Mouse (Mus musculus) midbrain, embryonic 12.5 days (tissue): ENCODE measurements around the gene Duoxa2. TPM values are rescaled to one million over a fixed set of nuclear protein-coding genes. Genes with fewer than 3 reads are reported as not detected.
A peak's percentile ranks its signal among the peaks of the same experiment; 100 is the strongest.

Experiments used
- ATAC-seq: fragments of 200-750 bp; cut with Nextera tagmentation; 2 replicates; pipeline ENCODE4 v1.8.0; 2017; ENCODE audit warnings: low read depth, moderate TSS enrichment, moderate library complexity; ENCODE audit not compliant: low FRiP score
- H3K27ac ChIP-seq: fragments of 300-500 bp; sonication (generic); replicated peaks from 2 replicates; pipeline ENCODE4 v1.5.1; 2016; ENCODE audit warnings: mild to moderate bottlenecking
- H3K27me3 ChIP-seq: fragments of 300-500 bp; sonication (generic); 2 replicates; pipeline ENCODE4 v1.6.1; 2016; ENCODE audit warnings: mild to moderate bottlenecking
- H3K36me3 ChIP-seq: fragments of 300-500 bp; sonication (generic); 2 replicates; pipeline ENCODE4 v1.6.1; 2016
- H3K4me1 ChIP-seq: fragments of 300-500 bp; sonication (generic); 2 replicates; pipeline ENCODE4 v1.6.1; 2016
- H3K4me2 ChIP-seq: fragments of 300-500 bp; sonication (generic); replicated peaks from 2 replicates; pipeline ENCODE4 v1.6.1; 2016; ENCODE audit warnings: mild to moderate bottlenecking, moderate library complexity
- H3K4me3 ChIP-seq: fragments of 300-500 bp; sonication (generic); 2 replicates; pipeline ENCODE4 v1.5.1; 2016; ENCODE audit warnings: mild to moderate bottlenecking
- H3K9ac ChIP-seq: fragments of 300-500 bp; sonication (generic); replicated peaks from 2 replicates; pipeline ENCODE4 v1.6.1; 2016; ENCODE audit warnings: mild to moderate bottlenecking, moderate library complexity
- H3K9me3 ChIP-seq: fragments of 300-500 bp; sonication (generic); 2 replicates; pipeline ENCODE4 v1.6.1; 2016; ENCODE audit warnings: mild to moderate bottlenecking
- WGBS: fragments of 180-500 bp; shearing (Covaris S2); methylation state at CpG from one replicate; pipeline ENCODE4 v1.1.7; 2016; 5-methylcytosine and 5-hydroxymethylcytosine counted together
- polyA plus RNA-seq: library from polyadenylated mRNA; unstranded; fragments of >200 nt; fragmentation: Nextera tagmentation; extraction: Ambion mirVana; gene quantifications from 2 replicates; pipeline ENCODE4 v1.2.1, GENCODE M21; 2016

The Duoxa2 gene
- not detected in 2 replicates for polyA plus RNA-seq

GRCm38 (mm10) chr2:122298596-122299490 lies at the start of gene Duoxa2:
TSS of gene Duoxa2 (plus strand) at chr2:122298900.
- Histone ChIP-seq H3K4me1 (peaks cover 41% of the 10 kb centered on the region), H3K27me3 (peaks cover 100% of the 10 kb centered on the region), H3K9me3 (no peaks in the 10 kb centered on the region), H3K4me3 (peak within 1 kb of the TSS; percentile 28), H3K36me3 (no peaks in the 10 kb centered on the region), H3K9ac (no peak within 1 kb of the TSS), H3K4me2 (peak within 1 kb of the TSS; percentile 47), H3K27ac (no peak within 1 kb of the TSS)
- under 1% methylated on average over 43 of the region's 43 CpGs for WGBS
- no peak for ATAC-seq

- no peak for ATAC-seq
- WGBS = 98% methylated on average over 5 of the region's 5 CpGs
Observed at GRCm38 (mm10) chr2:122255997-122256396, 42.7 kb upstream of the Duoxa2 start.

GRCm38 (mm10) chr2:122260729-122261128 lies 38.0 kb upstream of the Duoxa2 start:
- Histone ChIP-seq H3K9ac (no peak overlapping the region), H3K4me2 (no peak overlapping the region), H3K4me1 (peaks cover 13% of the 10 kb centered on the region), H3K4me3 (no peak overlapping the region), H3K27ac (no peak overlapping the region), H3K36me3 (no peaks in the 10 kb centered on the region), H3K9me3 (no peaks in the 10 kb centered on the region), H3K27me3 (no peaks in the 10 kb centered on the region)
- ATAC-seq = no peak
- 86% methylated on average over 5 of the region's 5 CpGs for WGBS

More at GRCm38 (mm10) chr2:122255997-122256396, 42.7 kb upstream of the Duoxa2 start:
- H3K4me1 ChIP-seq = no peaks in the 10 kb centered on the region
- H3K27ac ChIP-seq = no peak overlapping the region
- H3K27me3 ChIP-seq = no peaks in the 10 kb centered on the region
- H3K4me2 ChIP-seq = no peak overlapping the region
- H3K4me3 ChIP-seq = no peak overlapping the region
- H3K9ac ChIP-seq = no peak overlapping the region
- no peaks in the 10 kb centered on the region for H3K9me3 ChIP-seq
- H3K36me3 ChIP-seq = no peaks in the 10 kb centered on the region

GRCm38 (mm10) chr2:122264690-122265089 lies 34.0 kb upstream of the Duoxa2 start:
- WGBS = 23% methylated on average over 3 of the region's 3 CpGs
- Histone ChIP-seq H3K36me3 (no peaks in the 10 kb centered on the region), H3K27me3 (no peaks in the 10 kb centered on the region), H3K27ac (peak overlapping the region; percentile 35), H3K4me3 (no peak overlapping the region), H3K9ac (no peak overlapping the region), H3K4me2 (no peak overlapping the region; the same call in 1 of the 2 replicates), H3K9me3 (no peaks in the 10 kb centered on the region), H3K4me1 (peaks cover 13% of the 10 kb centered on the region)
- peak; percentile 89 for ATAC-seq

GRCm38 (mm10) chr2:122266407-122267193 lies 32.1 kb upstream of the Duoxa2 start:
- Histone ChIP-seq H3K27ac (no peak overlapping the region), H3K4me3 (no peak overlapping the region), H3K4me1 (peaks cover 13% of the 10 kb centered on the region), H3K36me3 (no peaks in the 10 kb centered on the region), H3K9me3 (no peaks in the 10 kb centered on the region), H3K9ac (no peak overlapping the region), H3K27me3 (no peaks in the 10 kb centered on the region), H3K4me2 (no peak overlapping the region)
- WGBS = 94% methylated on average over 7 of the region's 7 CpGs
- ATAC-seq = no peak

GRCm38 (mm10) chr2:122278769-122279168 lies 19.9 kb upstream of the Duoxa2 start:
- Histone ChIP-seq H3K4me3 (no peak overlapping the region), H3K9ac (no peak overlapping the region), H3K4me1 (no peaks in the 10 kb centered on the region), H3K4me2 (no peak overlapping the region), H3K27me3 (no peaks in the 10 kb centered on the region), H3K27ac (no peak overlapping the region), H3K9me3 (no peaks in the 10 kb centered on the region), H3K36me3 (no peaks in the 10 kb centered on the region)
- WGBS = 88% methylated on average over 3 of the region's 3 CpGs
- no peak for ATAC-seq

- WGBS = 88% methylated on average over 9 of the region's 9 CpGs
- no peaks in the 10 kb centered on the region for H3K36me3 ChIP-seq
- ATAC-seq = no peak
Observed at GRCm38 (mm10) chr2:122284091-122284490, 14.6 kb upstream of the Duoxa2 start.

GRCm38 (mm10) chr2:122286137-122286536 lies 12.6 kb upstream of the Duoxa2 start:
- H3K4me1 ChIP-seq = no peaks in the 10 kb centered on the region
- H3K27me3 ChIP-seq = peaks cover 4% of the 10 kb centered on the region
- H3K9ac ChIP-seq = no peak overlapping the region
- H3K36me3 ChIP-seq = no peaks in the 10 kb centered on the region
- no peak overlapping the region for H3K27ac ChIP-seq
- WGBS = 64% methylated on average over 7 of the region's 7 CpGs
- H3K4me2 ChIP-seq = no peak overlapping the region
- no peak for ATAC-seq
- H3K9me3 ChIP-seq = no peaks in the 10 kb centered on the region
- no peak overlapping the region for H3K4me3 ChIP-seq

More at GRCm38 (mm10) chr2:122284091-122284490, 14.6 kb upstream of the Duoxa2 start:
- Histone ChIP-seq H3K4me3 (no peak overlapping the region), H3K27ac (no peak overlapping the region), H3K9me3 (no peaks in the 10 kb centered on the region), H3K4me2 (no peak overlapping the region), H3K27me3 (no peaks in the 10 kb centered on the region), H3K4me1 (no peaks in the 10 kb centered on the region), H3K9ac (no peak overlapping the region)

- WGBS = 8% methylated on average over 7 of the region's 7 CpGs
- H3K9me3 ChIP-seq = no peaks in the 10 kb centered on the region
Observed at GRCm38 (mm10) chr2:122294916-122295315, 3.8 kb upstream of the Duoxa2 start.

GRCm38 (mm10) chr2:122297271-122298095 lies 1.2 kb upstream of the Duoxa2 start:
- H3K4me2 ChIP-seq = peak overlapping the region; percentile 47
- WGBS = under 1% methylated on average over 35 of the region's 35 CpGs
- H3K36me3 ChIP-seq = no peaks in the 10 kb centered on the region
- H3K4me1 ChIP-seq = peaks cover 41% of the 10 kb centered on the region
- peaks cover 95% of the 10 kb centered on the region for H3K27me3 ChIP-seq
- no peaks in the 10 kb centered on the region for H3K9me3 ChIP-seq
- no peak overlapping the region for H3K27ac ChIP-seq
- H3K9ac ChIP-seq = no peak overlapping the region
- ATAC-seq = no peak
- H3K4me3 ChIP-seq = peak overlapping the region; percentile 24

More at GRCm38 (mm10) chr2:122294916-122295315, 3.8 kb upstream of the Duoxa2 start:
- H3K4me2 ChIP-seq = no peak overlapping the region
- H3K9ac ChIP-seq = no peak overlapping the region
- H3K4me3 ChIP-seq = no peak overlapping the region
- peaks cover 26% of the 10 kb centered on the region for H3K4me1 ChIP-seq
- peaks cover 73% of the 10 kb centered on the region for H3K27me3 ChIP-seq
- H3K27ac ChIP-seq = no peak overlapping the region
- ATAC-seq = no peak
- H3K36me3 ChIP-seq = no peaks in the 10 kb centered on the region

- no peak within 1 kb of the TSS for H3K27ac ChIP-seq
- ATAC-seq = no peak
- peaks cover 41% of the 10 kb centered on the region for H3K4me1 ChIP-seq
- H3K27me3 ChIP-seq = peaks cover 100% of the 10 kb centered on the region
- H3K4me3 ChIP-seq = peak within 1 kb of the TSS; percentile 28
- under 1% methylated on average over 13 of the region's 13 CpGs for WGBS
- H3K9me3 ChIP-seq = no peaks in the 10 kb centered on the region
- no peak within 1 kb of the TSS for H3K9ac ChIP-seq
- no peaks in the 10 kb centered on the region for H3K36me3 ChIP-seq
- peak within 1 kb of the TSS; percentile 47 for H3K4me2 ChIP-seq
Observed at GRCm38 (mm10) chr2:122298096-122298499, 602 bp upstream of the Duoxa2 start, which contains the start of gene Duox2. TSS of gene Duox2 (minus strand) at chr2:122298449.
